Mouse (Mus musculus): ENCODE results near the gene A4galt. TPM values are rescaled to one million over a fixed set of nuclear protein-coding genes. Genes with fewer than 3 reads are reported as not detected.
"Not testable (repeated sequence)": the region's sequence is repeated elsewhere in the genome, so short reads cannot be mapped to it uniquely, and the experiment has no call there.

Gene A4galt
- polyA plus RNA-seq, 1 experiment from 2014 or later, result 0.05 TPM

GRCm38 (mm10) chr15:83292261-83293056 is 40.9 kb upstream of the A4galt start:
- no peak for ATAC-seq (ENCODE audit: low read depth)
- H3K27me3 ChIP-seq, result no peaks in the 10 kb centered on the region
- peak overlapping the region; percentile 36 for H3K27ac ChIP-seq

GRCm38 (mm10) chr15:83290899-83291298 is 39.3 kb upstream of the A4galt start:
- Histone ChIP-seq H3K4me2 (no peak overlapping the region), H3K27me3 (no peaks in the 10 kb centered on the region), H3K36me3 (no peaks in the 10 kb centered on the region), H3K9me3 (replicated peaks) (no peaks in the 10 kb centered on the region), H3K27ac (no peak overlapping the region), H3K4me1 (replicated peaks) (peaks cover 9% of the 10 kb centered on the region; the same call in 1 of the 2 replicates), H3K9ac (no peak overlapping the region), H3K4me3 (replicated peaks) (no peak overlapping the region)
- ATAC-seq (ENCODE audit: low read depth) (no peak), DNase-seq (no peak)
- 66% methylated on average over 2 of the region's 2 CpGs for WGBS (ENCODE audit: insufficient replicate concordance)

More at GRCm38 (mm10) chr15:83292261-83293056, 40.9 kb upstream of the A4galt start:
- no peak overlapping the region for H3K4me2 ChIP-seq
- no peak overlapping the region for H3K4me3 ChIP-seq (replicated peaks)
- no peak overlapping the region for H3K9ac ChIP-seq
- no peaks in the 10 kb centered on the region for H3K36me3 ChIP-seq
- WGBS (ENCODE audit: insufficient replicate concordance), result 72% methylated on average over 13 of the region's 13 CpGs
- DNase-seq, result no peak
- peaks cover 9% of the 10 kb centered on the region; the same call in 1 of the 2 replicates for H3K4me1 ChIP-seq (replicated peaks)
- H3K9me3 ChIP-seq (replicated peaks), result no peaks in the 10 kb centered on the region

GRCm38 (mm10) chr15:83284828-83285227 is 33.3 kb upstream of the A4galt start:
- Histone ChIP-seq H3K27ac (no peak overlapping the region), H3K27me3 (0 out of 2 replicates have a peak, but pooled peaks cover 2% of the 10 kb centered on the region), H3K4me2 (no peak overlapping the region), H3K36me3 (no peaks in the 10 kb centered on the region), H3K4me3 (replicated peaks) (no peak overlapping the region), H3K9ac (no peak overlapping the region), H3K9me3 (replicated peaks) (no peaks in the 10 kb centered on the region), H3K4me1 (replicated peaks) (no peaks in the 10 kb centered on the region)
- ATAC-seq (ENCODE audit: low read depth) (no peak), DNase-seq (no peak)
- 64% methylated on average over 8 of the region's 8 CpGs for WGBS (ENCODE audit: insufficient replicate concordance)

GRCm38 (mm10) chr15:83282397-83282796 is 30.8 kb upstream of the A4galt start:
- Histone ChIP-seq H3K27me3 (0 out of 2 replicates have a peak, but pooled peaks cover 2% of the 10 kb centered on the region), H3K4me2 (no peak overlapping the region), H3K4me1 (replicated peaks) (no peaks in the 10 kb centered on the region), H3K4me3 (replicated peaks) (no peak overlapping the region), H3K9me3 (replicated peaks) (no peaks in the 10 kb centered on the region), H3K36me3 (no peaks in the 10 kb centered on the region), H3K27ac (no peak overlapping the region), H3K9ac (no peak overlapping the region)
- ATAC-seq (ENCODE audit: low read depth) (no peak), DNase-seq (no peak)
- 52% methylated on average over 5 of the region's 5 CpGs for WGBS (ENCODE audit: insufficient replicate concordance)

- H3K9me3 ChIP-seq (replicated peaks), result no peaks in the 10 kb centered on the region
- no peak for DNase-seq
- H3K4me3 ChIP-seq (replicated peaks), result no peak overlapping the region
- WGBS (ENCODE audit: insufficient replicate concordance), result 66% methylated on average over 11 of the region's 11 CpGs
- no peak overlapping the region for H3K27ac ChIP-seq
- no peaks in the 10 kb centered on the region for H3K4me1 ChIP-seq (replicated peaks)
- no peak for ATAC-seq (ENCODE audit: low read depth)
- no peak overlapping the region for H3K9ac ChIP-seq
- H3K36me3 ChIP-seq, result no peaks in the 10 kb centered on the region
- H3K27me3 ChIP-seq, result 0 out of 2 replicates have a peak, but pooled peaks cover 2% of the 10 kb centered on the region
- no peak overlapping the region for H3K4me2 ChIP-seq
Measured at GRCm38 (mm10) chr15:83281303-83281702, 29.7 kb upstream of the A4galt start.

GRCm38 (mm10) chr15:83278579-83278978 is 27.0 kb upstream of the A4galt start:
- 67% methylated on average over 5 of the region's 5 CpGs for WGBS (ENCODE audit: insufficient replicate concordance)

GRCm38 (mm10) chr15:83277451-83277850 is 25.9 kb upstream of the A4galt start:
- whole genome bisulfite sequencing (ENCODE audit: insufficient replicate concordance), result 56% methylated on average over 4 of the region's 4 CpGs
- H3K27ac ChIP-seq, result no peak overlapping the region
- no peaks in the 10 kb centered on the region for H3K4me1 ChIP-seq (replicated peaks)
- no peak overlapping the region for H3K4me2 ChIP-seq
- DNase-seq (no peak), ATAC-seq (ENCODE audit: low read depth) (no peak)
- H3K36me3 ChIP-seq, result no peaks in the 10 kb centered on the region
- no peaks in the 10 kb centered on the region for H3K9me3 ChIP-seq (replicated peaks)
- H3K9ac ChIP-seq, result no peak overlapping the region
- H3K4me3 ChIP-seq (replicated peaks), result no peak overlapping the region
- H3K27me3 ChIP-seq, result 0 out of 2 replicates have a peak, but pooled peaks cover 2% of the 10 kb centered on the region

More at GRCm38 (mm10) chr15:83278579-83278978, 27.0 kb upstream of the A4galt start:
- H3K9ac ChIP-seq, result no peak overlapping the region
- H3K4me2 ChIP-seq, result no peak overlapping the region
- DNase-seq, result peak; percentile 34
- H3K27me3 ChIP-seq, result 0 out of 2 replicates have a peak, but pooled peaks cover 2% of the 10 kb centered on the region
- no peak overlapping the region for H3K27ac ChIP-seq
- no peak for ATAC-seq (ENCODE audit: low read depth)
- no peaks in the 10 kb centered on the region for H3K9me3 ChIP-seq (replicated peaks)
- H3K4me1 ChIP-seq (replicated peaks), result no peaks in the 10 kb centered on the region
- no peak overlapping the region for H3K4me3 ChIP-seq (replicated peaks)
- H3K36me3 ChIP-seq, result no peaks in the 10 kb centered on the region

GRCm38 (mm10) chr15:83274237-83274636 is 22.7 kb upstream of the A4galt start:
- not testable (repeated sequence) for H3K9me3 ChIP-seq (replicated peaks); ATAC-seq (ENCODE audit: low read depth)

GRCm38 (mm10) chr15:83273017-83273416 is 21.4 kb upstream of the A4galt start:
- DNase-seq, result no peak
- Histone ChIP-seq H3K4me2 (no peak overlapping the region), H3K36me3 (no peaks in the 10 kb centered on the region), H3K4me3 (replicated peaks) (no peak overlapping the region), H3K9me3 (replicated peaks) (no peaks in the 10 kb centered on the region), H3K27ac (no peak overlapping the region), H3K27me3 (no peaks in the 10 kb centered on the region), H3K9ac (no peak overlapping the region), H3K4me1 (replicated peaks) (0 out of 2 replicates have a peak, but pooled peaks cover 4% of the 10 kb centered on the region)
- ATAC-seq (ENCODE audit: low read depth), result no peak
- 73% methylated on average over 2 of the region's 2 CpGs for whole genome bisulfite sequencing (ENCODE audit: insufficient replicate concordance)

More at GRCm38 (mm10) chr15:83274237-83274636, 22.7 kb upstream of the A4galt start:
- not testable (repeated sequence) for DNase-seq; H3K4me1 ChIP-seq (replicated peaks); H3K36me3 ChIP-seq; H3K4me3 ChIP-seq (replicated peaks); H3K27ac ChIP-seq; H3K27me3 ChIP-seq; H3K9ac ChIP-seq; H3K4me2 ChIP-seq

- not testable (repeated sequence) for H3K27ac ChIP-seq; H3K36me3 ChIP-seq; H3K4me3 ChIP-seq (replicated peaks); H3K9ac ChIP-seq; H3K4me1 ChIP-seq (replicated peaks); DNase-seq; H3K27me3 ChIP-seq; H3K9me3 ChIP-seq (replicated peaks); H3K4me2 ChIP-seq; ATAC-seq (ENCODE audit: low read depth)
- WGBS (ENCODE audit: insufficient replicate concordance), result 24% methylated on average over 9 of the region's 9 CpGs
Measured at GRCm38 (mm10) chr15:83271221-83271620, 19.6 kb upstream of the A4galt start.

GRCm38 (mm10) chr15:83269985-83270384 is 18.4 kb upstream of the A4galt start:
- H3K4me2 ChIP-seq; ATAC-seq (ENCODE audit: low read depth); H3K27me3 ChIP-seq; H3K9ac ChIP-seq; H3K27ac ChIP-seq; H3K4me3 ChIP-seq (replicated peaks); H3K9me3 ChIP-seq (replicated peaks); H3K36me3 ChIP-seq; DNase-seq; H3K4me1 ChIP-seq (replicated peaks): not testable (repeated sequence)
- WGBS (ENCODE audit: insufficient replicate concordance), result 66% methylated on average over 6 of the region's 6 CpGs

GRCm38 (mm10) chr15:83268428-83268827 is 16.9 kb upstream of the A4galt start:
- not testable (repeated sequence) for ATAC-seq (ENCODE audit: low read depth); H3K36me3 ChIP-seq; H3K27ac ChIP-seq; H3K9ac ChIP-seq; H3K9me3 ChIP-seq (replicated peaks); H3K27me3 ChIP-seq; H3K4me3 ChIP-seq (replicated peaks); DNase-seq; H3K4me2 ChIP-seq; H3K4me1 ChIP-seq (replicated peaks)
- WGBS (ENCODE audit: insufficient replicate concordance), result 34% methylated on average over 7 of the region's 7 CpGs

All from liver, embryonic 13.5 days (tissue).